Mouse (Mus musculus) hindbrain, postnatal 0 days (tissue): ENCODE results near the gene Gpr83. TPM values are rescaled to one million over a fixed set of nuclear protein-coding genes. Genes with fewer than 3 reads are reported as not detected.

ENCODE experiments used
- ATAC-seq: fragments of 200-750 bp; cut with Nextera tagmentation; 2 replicates; pipeline ENCODE4 v1.8.0; 2017; ENCODE audit warnings: mild to moderate bottlenecking, moderate TSS enrichment, moderate library complexity
- DNase-seq: peaks from one replicate; pipeline ENCODE4 v3.0.0-alpha.2; 2015; ENCODE audit warnings: low spot score
- H3K27ac ChIP-seq: fragments of 300-500 bp; sonication (generic); 2 replicates; pipeline ENCODE4 v1.5.1; 2014; ENCODE audit warnings: mild to moderate bottlenecking
- H3K27me3 ChIP-seq: fragments of 300-500 bp; sonication (generic); 2 replicates; pipeline ENCODE4 v1.6.1; 2014; ENCODE audit warnings: low read length, mixed read lengths; ENCODE audit not compliant: insufficient read depth
- H3K36me3 ChIP-seq: fragments of 300-500 bp; sonication (generic); 2 replicates; pipeline ENCODE4 v1.6.1; 2014; ENCODE audit warnings: low read length, mixed read lengths; ENCODE audit not compliant: insufficient read depth
- H3K4me1 ChIP-seq: fragments of 300-500 bp; sonication (generic); 2 replicates; pipeline ENCODE4 v1.6.1; 2014; ENCODE audit warnings: antibody characterized with exemption, low read length, mixed read lengths; ENCODE audit not compliant: insufficient read depth
- H3K4me2 ChIP-seq: fragments of 300-500 bp; sonication (generic); 2 replicates; pipeline ENCODE4 v1.6.1; 2014; ENCODE audit warnings: low read depth, mild to moderate bottlenecking, low read length, moderate library complexity, mixed read lengths
- H3K4me3 ChIP-seq: fragments of 300-500 bp; sonication (generic); 2 replicates; pipeline ENCODE4 v1.5.1; 2014; ENCODE audit warnings: low read length
- H3K9ac ChIP-seq: fragments of 300-500 bp; sonication (generic); replicated peaks from 2 replicates; pipeline ENCODE4 v1.6.1; 2014; ENCODE audit warnings: mild to moderate bottlenecking, low read length, moderate library complexity, mixed read lengths
- H3K9me3 ChIP-seq: fragments of 300-500 bp; sonication (generic); 2 replicates; pipeline ENCODE4 v1.6.1; 2016; ENCODE audit warnings: low read length, mixed read lengths
- CTCF ChIP-seq: IDR thresholded peaks from 2 replicates; pipeline ENCODE4 v1.5.1; 2016; ENCODE audit warnings: antibody characterized with exemption, control low read depth, low read depth
- WGBS: fragments of 180-500 bp; shearing (Covaris S2); extraction: QIAGEN DNeasy Blood & Tissue Kit; methylation state at CpG from one replicate; pipeline ENCODE4 v1.1.7; 2014; 5-methylcytosine and 5-hydroxymethylcytosine counted together
- polyA plus RNA-seq: library from polyadenylated mRNA; unstranded; fragments of >200 nt; fragmentation: Nextera tagmentation; extraction: Ambion mirVana; gene quantifications from 2 replicates; pipeline ENCODE4 v1.2.1, GENCODE M21; 2015
- total RNA-seq: library from RNA; depleted of rRNA; stranded (reverse); fragments of >200 nt; gene quantifications from 2 replicates; pipeline ENCODE4 v1.2.3, GENCODE M21; 2014

The Gpr83 gene
- total and polyA plus RNA-seq, 2 experiments from 2014 or later, result 1.8 to 3.7 TPM

GRCm38 (mm10) chr9:14884641-14885040 is 24.6 kb downstream of the Gpr83 start:
- Histone ChIP-seq H3K27me3 (no peaks in the 10 kb centered on the region), H3K9ac (no peak overlapping the region), H3K4me2 (no peak overlapping the region), H3K27ac (no peak overlapping the region), H3K4me1 (no peaks in the 10 kb centered on the region), H3K9me3 (no peaks in the 10 kb centered on the region), H3K36me3 (no peaks in the 10 kb centered on the region), H3K4me3 (no peak overlapping the region)
- DNase-seq (no peak), ATAC-seq (no peak)
- no peak for TF ChIP-seq CTCF
- WGBS, result 68% methylated on average over 4 of the region's 4 CpGs

GRCm38 (mm10) chr9:14885151-14885550 is 25.1 kb downstream of the Gpr83 start:
- no peaks in the 10 kb centered on the region for H3K36me3 ChIP-seq
- H3K27me3 ChIP-seq, result no peaks in the 10 kb centered on the region
- no peak for DNase-seq
- H3K9ac ChIP-seq, result no peak overlapping the region
- no peak for ATAC-seq
- TF ChIP-seq CTCF, result 0 out of 2 replicates have a peak, but pooled peaks have one; percentile 16
- no peak overlapping the region for H3K4me3 ChIP-seq
- no peak overlapping the region for H3K4me2 ChIP-seq
- no peak overlapping the region for H3K27ac ChIP-seq
- no peaks in the 10 kb centered on the region for H3K9me3 ChIP-seq
- no peaks in the 10 kb centered on the region for H3K4me1 ChIP-seq

- H3K4me2 ChIP-seq, result no peak overlapping the region
- no peaks in the 10 kb centered on the region for H3K36me3 ChIP-seq
- H3K9me3 ChIP-seq, result no peaks in the 10 kb centered on the region
- no peak overlapping the region for H3K4me3 ChIP-seq
- H3K4me1 ChIP-seq, result no peaks in the 10 kb centered on the region
- no peak for TF ChIP-seq CTCF
- no peaks in the 10 kb centered on the region for H3K27me3 ChIP-seq
- 97% methylated on average over 1 of the region's 1 CpGs for WGBS
- ATAC-seq (no peak), DNase-seq (no peak)
- no peak overlapping the region for H3K27ac ChIP-seq
- H3K9ac ChIP-seq, result no peak overlapping the region
Measured at GRCm38 (mm10) chr9:14885954-14886353, 25.9 kb downstream of the Gpr83 start.

GRCm38 (mm10) chr9:14887787-14888382 is 27.9 kb downstream of the Gpr83 start:
- Histone ChIP-seq H3K4me2 (no peak overlapping the region), H3K4me1 (no peaks in the 10 kb centered on the region), H3K9me3 (no peaks in the 10 kb centered on the region), H3K27ac (no peak overlapping the region), H3K9ac (no peak overlapping the region), H3K36me3 (no peaks in the 10 kb centered on the region), H3K27me3 (no peaks in the 10 kb centered on the region), H3K4me3 (no peak overlapping the region)
- no peak for TF ChIP-seq CTCF
- 79% methylated on average over 6 of the region's 6 CpGs for WGBS
- no peak for DNase-seq
- ATAC-seq, result no peak

- no peaks in the 10 kb centered on the region for H3K9me3 ChIP-seq
- H3K27me3 ChIP-seq, result no peaks in the 10 kb centered on the region
- no peak for TF ChIP-seq CTCF
- H3K9ac ChIP-seq, result no peak overlapping the region
- ATAC-seq (no peak), DNase-seq (no peak)
- no peaks in the 10 kb centered on the region for H3K36me3 ChIP-seq
- no peak overlapping the region for H3K4me3 ChIP-seq
- H3K27ac ChIP-seq, result no peak overlapping the region
- no peak overlapping the region for H3K4me2 ChIP-seq
- WGBS, result 64% methylated on average over 6 of the region's 6 CpGs
- H3K4me1 ChIP-seq, result no peaks in the 10 kb centered on the region
Measured at GRCm38 (mm10) chr9:14888671-14889070, 28.7 kb downstream of the Gpr83 start.

- DNase-seq (no peak), ATAC-seq (no peak)
- no peak for TF ChIP-seq CTCF
- Histone ChIP-seq H3K27me3 (no peaks in the 10 kb centered on the region), H3K4me3 (no peak overlapping the region), H3K4me2 (no peak overlapping the region), H3K36me3 (no peaks in the 10 kb centered on the region), H3K9me3 (no peaks in the 10 kb centered on the region), H3K4me1 (no peaks in the 10 kb centered on the region), H3K27ac (no peak overlapping the region), H3K9ac (no peak overlapping the region)
- WGBS, result 43% methylated on average over 3 of the region's 3 CpGs
Measured at GRCm38 (mm10) chr9:14890699-14891098, 30.7 kb downstream of the Gpr83 start.

GRCm38 (mm10) chr9:14891891-14892290 is 31.9 kb downstream of the Gpr83 start:
- Histone ChIP-seq H3K4me3 (no peak overlapping the region), H3K4me1 (no peaks in the 10 kb centered on the region), H3K9me3 (no peaks in the 10 kb centered on the region), H3K36me3 (no peaks in the 10 kb centered on the region), H3K4me2 (no peak overlapping the region), H3K9ac (no peak overlapping the region), H3K27me3 (no peaks in the 10 kb centered on the region), H3K27ac (no peak overlapping the region)
- no peak for TF ChIP-seq CTCF
- WGBS, result 40% methylated on average over 5 of the region's 5 CpGs
- ATAC-seq (peak; percentile 43; the same call in 1 of the 2 replicates), DNase-seq (peak; percentile 56)
